Mouse (Mus musculus) liver, embryonic 13.5 days (tissue): ENCODE data around the gene Itga8. TPM values are rescaled to one million over a fixed set of nuclear protein-coding genes. Genes with fewer than 3 reads are reported as not detected.

Experiments used
- ATAC-seq: fragments of 200-750 bp; cut with Nextera tagmentation; 2 replicates; pipeline ENCODE4 v1.8.0; 2017; ENCODE audit warnings: low read depth, mild to moderate bottlenecking, moderate number of reproducible peaks, moderate library complexity
- DNase-seq: peaks from one replicate; pipeline ENCODE4 v3.0.0; 2022
- H3K27ac ChIP-seq: fragments of 300-500 bp; sonication (generic); 2 replicates; pipeline ENCODE4 v1.5.1; 2015; ENCODE audit warnings: moderate library complexity, mild to moderate bottlenecking, inconsistent platforms
- H3K27me3 ChIP-seq: fragments of 300-500 bp; sonication (generic); 2 replicates; pipeline ENCODE4 v1.6.1; 2015; ENCODE audit warnings: mild to moderate bottlenecking, inconsistent platforms
- H3K36me3 ChIP-seq: fragments of 300-500 bp; sonication (generic); 2 replicates; pipeline ENCODE4 v1.6.1; 2015; ENCODE audit warnings: mild to moderate bottlenecking, inconsistent platforms
- H3K4me1 ChIP-seq: fragments of 300-500 bp; sonication (generic); replicated peaks from 2 replicates; pipeline ENCODE4 v1.6.1; 2015; ENCODE audit warnings: inconsistent platforms
- H3K4me2 ChIP-seq: fragments of 300-500 bp; sonication (generic); 2 replicates; pipeline ENCODE4 v1.6.1; 2015; ENCODE audit warnings: inconsistent platforms, mild to moderate bottlenecking, moderate library complexity
- H3K4me3 ChIP-seq: fragments of 300-500 bp; sonication (generic); replicated peaks from 2 replicates; pipeline ENCODE4 v1.5.1; 2015; ENCODE audit warnings: mild to moderate bottlenecking, inconsistent platforms
- H3K9ac ChIP-seq: fragments of 300-500 bp; sonication (generic); 2 replicates; pipeline ENCODE4 v1.6.1; 2015; ENCODE audit warnings: mild to moderate bottlenecking, inconsistent platforms
- H3K9me3 ChIP-seq: fragments of 300-500 bp; sonication (generic); replicated peaks from 2 replicates; pipeline ENCODE4 v1.6.1; 2016; ENCODE audit warnings: inconsistent platforms
- WGBS: fragments of 180-500 bp; shearing (Covaris S2); methylation state at CpG from one replicate; pipeline ENCODE4 v1.1.7; 2015; ENCODE audit not compliant: insufficient replicate concordance; 5-methylcytosine and 5-hydroxymethylcytosine counted together
- polyA plus RNA-seq: library from polyadenylated mRNA; unstranded; fragments of >200 nt; fragmentation: Nextera tagmentation; extraction: Ambion mirVana; gene quantifications from 2 replicates; pipeline ENCODE4 v1.2.1, GENCODE M21; 2015

Itga8 gene
- 2.3 and 3.1 TPM in 2 replicates for polyA plus RNA-seq

GRCm38 (mm10) chr2:12301431-12302170 is at the start of gene Itga8:
TSS of gene Itga8 (minus strand) at chr2:12301922.
- peak within 1 kb of the TSS; percentile 82 for H3K4me2 ChIP-seq
- H3K4me3 ChIP-seq = peak within 1 kb of the TSS; percentile 61
- H3K9ac ChIP-seq = peak within 1 kb of the TSS; percentile 67
- H3K4me1 ChIP-seq = peaks cover 8% of the 10 kb centered on the region; the same call in 1 of the 2 replicates
- no peaks in the 10 kb centered on the region for H3K9me3 ChIP-seq
- 2% methylated on average over 56 of the region's 56 CpGs for WGBS
- peak; percentile 60 for DNase-seq
- no peak within 1 kb of the TSS for H3K27ac ChIP-seq
- peak; percentile 87 for ATAC-seq
- peaks cover 46% of the 10 kb centered on the region for H3K27me3 ChIP-seq
- H3K36me3 ChIP-seq = no peaks in the 10 kb centered on the region

- no peaks in the 10 kb centered on the region for H3K9me3 ChIP-seq
- no peak overlapping the region for H3K4me3 ChIP-seq
- 54% methylated on average over 2 of the region's 2 CpGs for WGBS
- H3K27ac ChIP-seq = no peak overlapping the region
- H3K9ac ChIP-seq = no peak overlapping the region
- peaks cover 45% of the 10 kb centered on the region for H3K36me3 ChIP-seq
- H3K4me1 ChIP-seq = no peaks in the 10 kb centered on the region
- H3K4me2 ChIP-seq = no peak overlapping the region
- H3K27me3 ChIP-seq = no peaks in the 10 kb centered on the region
- ATAC-seq = no peak
- DNase-seq = no peak
Measured at GRCm38 (mm10) chr2:12348914-12349313, 47.2 kb upstream of the Itga8 start.

GRCm38 (mm10) chr2:12331962-12332361 is 30.2 kb upstream of the Itga8 start:
- 61% methylated on average over 2 of the region's 2 CpGs for WGBS
- Histone ChIP-seq H3K9ac (no peak overlapping the region), H3K9me3 (no peaks in the 10 kb centered on the region), H3K27me3 (no peaks in the 10 kb centered on the region), H3K4me1 (0 out of 2 replicates have a peak, but pooled peaks cover 4% of the 10 kb centered on the region), H3K4me2 (no peak overlapping the region), H3K4me3 (no peak overlapping the region), H3K36me3 (no peaks in the 10 kb centered on the region), H3K27ac (no peak overlapping the region)
- no peak for DNase-seq
- ATAC-seq = no peak

- Histone ChIP-seq H3K27ac (no peak overlapping the region), H3K4me1 (0 out of 2 replicates have a peak, but pooled peaks cover 5% of the 10 kb centered on the region), H3K4me3 (no peak overlapping the region), H3K27me3 (no peaks in the 10 kb centered on the region), H3K4me2 (no peak overlapping the region), H3K9me3 (no peaks in the 10 kb centered on the region), H3K36me3 (no peaks in the 10 kb centered on the region), H3K9ac (no peak overlapping the region)
- WGBS = 74% methylated on average over 2 of the region's 2 CpGs
- DNase-seq (no peak), ATAC-seq (no peak)
Measured at GRCm38 (mm10) chr2:12329620-12330019, 27.9 kb upstream of the Itga8 start.

GRCm38 (mm10) chr2:12329068-12329407 is 27.3 kb upstream of the Itga8 start:
- WGBS = 48% methylated on average over 5 of the region's 5 CpGs
- no peak for DNase-seq
- Histone ChIP-seq H3K4me3 (no peak overlapping the region), H3K4me1 (0 out of 2 replicates have a peak, but pooled peaks cover 5% of the 10 kb centered on the region), H3K27me3 (no peaks in the 10 kb centered on the region), H3K9me3 (no peaks in the 10 kb centered on the region), H3K36me3 (no peaks in the 10 kb centered on the region), H3K27ac (no peak overlapping the region), H3K9ac (no peak overlapping the region), H3K4me2 (no peak overlapping the region)
- ATAC-seq = no peak

- H3K9me3 ChIP-seq = no peaks in the 10 kb centered on the region
- DNase-seq (no peak), ATAC-seq (no peak)
- no peaks in the 10 kb centered on the region for H3K27me3 ChIP-seq
- H3K4me1 ChIP-seq = 0 out of 2 replicates have a peak, but pooled peaks cover 5% of the 10 kb centered on the region
- H3K36me3 ChIP-seq = no peaks in the 10 kb centered on the region
- no peak overlapping the region for H3K27ac ChIP-seq
- 0 out of 2 replicates have a peak overlapping the region, but pooled peaks have one; percentile 62 for H3K4me2 ChIP-seq
- H3K9ac ChIP-seq = no peak overlapping the region
- no peak overlapping the region for H3K4me3 ChIP-seq
- 57% methylated on average over 8 of the region's 8 CpGs for WGBS
Measured at GRCm38 (mm10) chr2:12328355-12329067, 26.8 kb upstream of the Itga8 start.

- H3K9ac ChIP-seq = peak overlapping the region; percentile 36; the same call in 1 of the 2 replicates
- DNase-seq (no peak), ATAC-seq (peak; percentile 53; the same call in 1 of the 2 replicates)
- no peaks in the 10 kb centered on the region for H3K9me3 ChIP-seq
- no peak overlapping the region for H3K27ac ChIP-seq
- no peaks in the 10 kb centered on the region for H3K27me3 ChIP-seq
- peak overlapping the region; percentile 62 for H3K4me2 ChIP-seq
- WGBS = 36% methylated on average over 11 of the region's 11 CpGs
- 0 out of 2 replicates have a peak, but pooled peaks cover 5% of the 10 kb centered on the region for H3K4me1 ChIP-seq
- peak overlapping the region; percentile 42 for H3K4me3 ChIP-seq
- no peaks in the 10 kb centered on the region for H3K36me3 ChIP-seq
Measured at GRCm38 (mm10) chr2:12327691-12328354, 26.1 kb upstream of the Itga8 start.

- Histone ChIP-seq H3K27ac (no peak overlapping the region), H3K9ac (peak overlapping the region; percentile 36; the same call in 1 of the 2 replicates), H3K4me2 (peak overlapping the region; percentile 62), H3K9me3 (no peaks in the 10 kb centered on the region), H3K4me3 (peak overlapping the region; percentile 42), H3K27me3 (no peaks in the 10 kb centered on the region), H3K36me3 (no peaks in the 10 kb centered on the region), H3K4me1 (0 out of 2 replicates have a peak, but pooled peaks cover 5% of the 10 kb centered on the region)
- ATAC-seq (peak; percentile 74), DNase-seq (peak; percentile 65)
- 7% methylated on average over 10 of the region's 10 CpGs for WGBS
Measured at GRCm38 (mm10) chr2:12327216-12327615, 25.5 kb upstream of the Itga8 start.

GRCm38 (mm10) chr2:12325868-12326267 is 24.1 kb upstream of the Itga8 start:
- H3K36me3 ChIP-seq = no peaks in the 10 kb centered on the region
- 56% methylated on average over 2 of the region's 2 CpGs for WGBS

GRCm38 (mm10) chr2:12325417-12325816 is 23.7 kb upstream of the Itga8 start:
- Histone ChIP-seq H3K36me3 (no peaks in the 10 kb centered on the region), H3K9me3 (no peaks in the 10 kb centered on the region), H3K9ac (no peak overlapping the region), H3K27ac (no peak overlapping the region), H3K4me3 (no peak overlapping the region), H3K4me2 (no peak overlapping the region), H3K4me1 (0 out of 2 replicates have a peak, but pooled peaks cover 5% of the 10 kb centered on the region), H3K27me3 (no peaks in the 10 kb centered on the region)
- ATAC-seq = no peak
- DNase-seq = no peak
- 72% methylated on average over 6 of the region's 6 CpGs for WGBS

More at GRCm38 (mm10) chr2:12325868-12326267, 24.1 kb upstream of the Itga8 start:
- Histone ChIP-seq H3K4me1 (0 out of 2 replicates have a peak, but pooled peaks cover 5% of the 10 kb centered on the region), H3K9me3 (no peaks in the 10 kb centered on the region), H3K27ac (no peak overlapping the region), H3K9ac (no peak overlapping the region), H3K4me3 (no peak overlapping the region), H3K4me2 (no peak overlapping the region), H3K27me3 (no peaks in the 10 kb centered on the region)
- no peak for DNase-seq
- ATAC-seq = no peak

- H3K36me3 ChIP-seq = no peaks in the 10 kb centered on the region
- no peaks in the 10 kb centered on the region for H3K27me3 ChIP-seq
- H3K27ac ChIP-seq = no peak overlapping the region
- no peaks in the 10 kb centered on the region for H3K9me3 ChIP-seq
- 73% methylated on average over 4 of the region's 4 CpGs for WGBS
- H3K4me1 ChIP-seq = 0 out of 2 replicates have a peak, but pooled peaks cover 5% of the 10 kb centered on the region
- H3K9ac ChIP-seq = no peak overlapping the region
- ATAC-seq = no peak
- H3K4me2 ChIP-seq = no peak overlapping the region
- no peak for DNase-seq
- no peak overlapping the region for H3K4me3 ChIP-seq
Measured at GRCm38 (mm10) chr2:12320914-12321313, 19.2 kb upstream of the Itga8 start.
